Mouse (Mus musculus) ES-E14 (cell line): ENCODE data around the gene Tmem167.

ENCODE experiments used
- CHD2 ChIP-seq: IDR thresholded peaks from 2 replicates; pipeline ENCODE4 v1.6.1; 2014; ENCODE audit warnings: mild to moderate bottlenecking, low read depth, low read length, inconsistent platforms
- HCFC1 ChIP-seq: IDR thresholded peaks from 2 replicates; pipeline ENCODE4 v1.6.1; 2012; ENCODE audit warnings: low read length, inconsistent platforms, borderline replicate concordance; ENCODE audit not compliant: insufficient read depth
- MAFK ChIP-seq: IDR thresholded peaks from 2 replicates; pipeline ENCODE4 v1.6.1; 2014; ENCODE audit warnings: mild to moderate bottlenecking, low read depth, low read length, inconsistent platforms; ENCODE audit not compliant: insufficient read depth
- ZC3H11A ChIP-seq: IDR thresholded peaks from 2 replicates; pipeline ENCODE4 v1.6.1; 2012; ENCODE audit warnings: low read depth, mild to moderate bottlenecking, inconsistent platforms, low read length, borderline replicate concordance
- ZNF384 ChIP-seq: IDR thresholded peaks from 2 replicates; pipeline ENCODE4 v1.6.1; 2012; ENCODE audit warnings: low read depth, low read length, inconsistent platforms

DNA sequence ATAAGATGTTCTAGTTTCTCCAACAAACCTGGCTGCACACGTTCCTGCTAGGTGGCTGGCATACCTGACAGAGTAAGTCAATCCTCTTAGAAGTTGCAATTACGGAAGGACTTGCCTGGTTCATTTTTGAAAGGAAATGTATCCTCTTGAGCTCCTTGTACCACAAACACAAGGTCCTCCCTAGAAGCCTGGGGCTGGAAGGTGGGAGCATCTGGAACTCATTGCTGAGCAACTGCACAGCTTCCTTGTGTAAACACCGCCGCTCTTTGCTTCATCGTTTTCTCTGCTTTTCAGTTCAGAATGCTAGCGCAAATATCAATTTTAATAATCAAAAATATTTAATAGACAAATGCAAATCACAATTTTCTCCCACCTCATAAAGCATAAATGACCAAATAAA is 102.9 kb downstream of the Tmem167 start:
- no peak for TF ChIP-seq HCFC1
- TF ChIP-seq MAFK: no peak
- TF ChIP-seq CHD2: no peak
- no peak for TF ChIP-seq ZC3H11A
- no peak for TF ChIP-seq ZNF384
